Mouse (Mus musculus) brain, adult 2 months (tissue): Measurements from ENCODE around the gene Hivep2.

Source experiments
- DNase-seq: peaks from one replicate; pipeline ENCODE4 v3.0.0; 2011; ENCODE audit warnings: low read depth, low spot score

Gene Hivep2

DNA sequence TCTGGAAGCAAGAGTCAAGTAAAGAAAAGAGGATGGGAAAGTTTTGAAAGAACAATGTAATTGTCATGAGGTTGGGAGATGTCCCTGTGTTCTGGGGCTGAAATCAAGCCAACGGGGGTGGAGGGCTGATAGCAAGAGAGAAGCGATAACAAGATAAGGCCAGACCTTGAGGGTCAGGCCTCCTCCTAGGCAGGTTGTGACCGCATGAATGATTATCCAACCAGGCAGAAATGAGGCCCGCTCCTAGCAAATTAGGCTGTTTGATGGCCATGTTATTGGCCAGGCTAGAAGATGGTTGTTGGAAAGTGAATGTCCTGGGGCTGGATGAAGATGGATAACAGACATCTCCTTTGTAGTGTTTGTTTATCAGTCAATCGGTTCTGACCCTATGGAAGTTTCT lies 5.4 kb downstream of the Hivep2 start:
- no peak for DNase-seq

DNA sequence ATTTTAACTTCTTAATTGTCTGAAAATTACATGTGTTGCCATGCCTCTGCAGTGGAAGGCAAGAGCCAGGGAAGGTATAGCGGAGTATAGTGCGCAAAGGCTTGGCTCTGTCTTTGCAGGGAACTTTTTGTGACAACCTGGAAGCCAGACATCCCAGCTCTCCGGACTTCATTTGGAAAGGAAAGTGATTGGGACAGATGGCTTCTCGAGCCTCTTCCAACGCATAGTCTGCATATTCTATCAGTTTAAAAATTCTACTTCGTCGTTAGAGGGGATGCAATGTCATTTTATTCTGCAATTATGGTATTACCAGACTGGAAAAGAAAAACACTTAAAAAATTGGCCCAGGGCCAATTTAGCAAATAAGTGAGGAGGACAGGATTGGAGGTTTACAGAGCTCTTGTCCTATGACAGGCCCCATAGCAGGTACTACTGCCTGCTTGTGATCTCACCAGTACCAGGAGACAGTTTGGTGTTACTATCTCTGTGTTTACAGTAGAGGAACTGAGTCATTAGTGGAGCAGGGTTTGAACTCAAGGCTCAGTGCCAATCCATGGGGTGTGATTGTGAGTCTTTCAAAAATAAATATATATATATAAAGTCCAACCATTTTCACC lies 7.8 kb downstream of the Hivep2 start:
- DNase-seq, result peak; percentile 81

DNA sequence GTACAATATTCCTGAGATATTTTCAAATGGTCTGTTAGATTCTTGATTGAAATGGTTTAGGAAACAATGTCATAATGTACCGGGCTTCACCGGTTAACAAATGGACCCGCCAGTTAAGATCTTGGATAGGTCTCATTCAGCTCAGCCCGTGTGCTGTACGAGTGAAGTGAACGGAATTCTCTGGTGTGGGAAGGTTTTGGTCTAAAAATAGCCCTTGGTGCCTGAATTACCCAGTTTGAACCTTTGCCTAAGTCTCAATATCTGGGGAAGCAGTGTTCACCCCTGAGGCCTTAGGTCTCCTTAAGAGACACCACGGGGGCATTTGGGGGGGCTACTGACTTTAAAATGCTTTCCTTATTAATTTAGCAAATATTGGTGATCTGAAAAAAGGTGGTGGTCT lies 8.6 kb downstream of the Hivep2 start:
- DNase-seq, result no peak

DNA sequence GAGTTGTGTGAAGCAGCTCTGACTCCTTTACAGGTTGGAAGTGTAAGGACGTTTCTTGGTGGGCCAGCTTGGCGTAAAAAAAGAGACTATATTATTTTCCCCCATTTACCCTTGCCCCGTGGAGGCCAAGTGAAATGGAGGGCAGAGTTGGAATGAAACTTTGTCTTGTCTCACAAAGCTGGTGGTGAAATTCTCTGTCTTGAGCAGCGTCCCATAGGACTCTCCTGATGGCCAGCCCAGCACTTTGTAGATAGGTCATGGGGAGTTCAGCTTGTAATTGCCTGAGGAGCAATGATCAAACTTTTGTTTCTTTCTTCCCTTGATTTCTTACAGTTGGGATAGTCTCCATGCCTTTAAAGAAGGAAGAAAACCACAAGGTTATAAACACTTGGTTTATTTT lies 10.0 kb downstream of the Hivep2 start:
- DNase-seq, result no peak

DNA sequence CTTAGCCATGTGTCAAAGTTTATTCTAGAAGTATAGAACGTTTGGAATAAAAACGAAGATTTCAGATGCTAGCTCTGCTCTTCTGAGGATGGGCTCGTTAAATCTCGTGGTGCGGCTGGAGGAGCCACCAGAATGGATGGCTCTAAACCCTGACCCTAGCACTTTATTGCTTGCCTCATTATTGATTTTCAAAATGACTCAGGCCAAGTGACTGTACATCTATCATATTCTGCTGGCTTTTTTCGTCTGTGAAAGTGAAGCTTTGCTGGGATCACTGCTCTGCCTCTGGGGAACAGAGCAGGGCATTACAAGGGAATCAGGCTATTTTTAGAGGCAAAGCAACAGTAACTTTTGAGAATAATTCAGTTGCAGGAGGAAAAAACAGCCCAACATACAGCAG lies 10.4 kb downstream of the Hivep2 start:
- DNase-seq, result no peak

DNA sequence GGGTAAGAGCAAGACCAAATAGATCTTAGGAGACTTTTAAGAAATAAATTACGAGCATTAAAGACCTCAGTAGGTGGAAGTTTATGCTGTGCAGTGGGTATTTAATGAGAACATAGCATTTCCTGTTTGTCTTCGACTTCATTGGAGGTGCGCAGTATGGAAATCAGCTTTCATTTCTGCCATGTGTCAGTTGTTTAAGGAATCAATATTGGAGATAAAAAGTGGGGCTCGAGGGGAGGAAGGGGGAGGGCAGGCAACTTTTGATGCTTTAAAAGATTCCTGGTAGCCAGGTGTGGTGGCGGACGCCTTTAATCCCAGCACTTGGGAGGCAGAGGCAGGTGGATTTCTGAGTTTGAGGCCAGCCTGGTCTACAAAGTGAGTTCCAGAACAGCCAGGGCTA lies 16.4 kb downstream of the Hivep2 start:
- no peak for DNase-seq

DNA sequence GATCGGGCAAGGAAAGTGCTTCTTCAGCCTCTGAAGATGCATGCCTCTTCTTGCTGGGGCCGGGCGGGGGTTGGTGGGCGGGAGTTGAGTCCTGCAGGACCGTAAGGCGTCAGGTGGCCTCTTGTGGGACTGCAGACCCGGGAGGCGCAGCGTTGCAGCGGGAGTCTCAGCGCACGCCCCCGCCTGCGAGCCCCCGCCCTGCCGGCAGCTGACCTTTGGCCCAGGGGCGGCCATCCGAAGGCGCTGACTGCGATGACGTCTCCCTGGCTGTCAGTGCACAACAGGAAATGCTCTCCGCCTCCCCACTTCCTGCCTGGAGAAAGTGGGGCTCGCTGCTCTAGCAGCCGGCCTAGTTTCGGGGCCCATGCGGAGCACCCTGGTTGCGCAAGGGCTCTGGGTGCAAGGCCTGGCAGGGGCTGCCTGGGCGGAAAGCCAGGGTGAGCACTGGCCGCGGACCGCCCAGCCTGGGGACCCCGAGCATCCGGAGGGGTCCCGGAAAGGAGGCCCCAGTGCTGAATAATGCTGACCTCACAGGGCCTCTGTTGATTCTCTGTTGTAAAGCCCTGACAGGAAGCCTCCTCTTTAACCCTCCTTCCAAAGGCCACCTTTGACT lies 17.0 kb downstream of the Hivep2 start:
- DNase-seq, result peak; percentile 91

DNA sequence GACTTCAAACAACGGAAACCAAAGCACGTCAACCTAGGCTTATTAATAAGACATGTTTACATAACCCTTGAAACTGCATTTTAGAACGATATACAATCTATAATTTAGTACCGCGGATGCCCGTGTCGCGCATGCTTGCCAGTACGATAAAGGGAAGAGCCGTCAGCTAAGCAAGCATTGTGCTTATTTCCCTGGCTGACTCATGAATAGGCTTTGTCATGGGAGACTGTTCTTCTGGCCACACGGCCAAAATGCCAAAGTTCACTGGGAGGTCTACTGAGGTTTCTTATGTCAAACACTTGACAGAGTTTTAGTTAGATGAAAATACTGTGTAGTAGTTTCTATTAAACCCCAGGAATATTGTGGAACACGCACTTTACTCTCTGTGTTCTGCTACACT lies 17.8 kb downstream of the Hivep2 start:
- DNase-seq, result peak; percentile 51

DNA sequence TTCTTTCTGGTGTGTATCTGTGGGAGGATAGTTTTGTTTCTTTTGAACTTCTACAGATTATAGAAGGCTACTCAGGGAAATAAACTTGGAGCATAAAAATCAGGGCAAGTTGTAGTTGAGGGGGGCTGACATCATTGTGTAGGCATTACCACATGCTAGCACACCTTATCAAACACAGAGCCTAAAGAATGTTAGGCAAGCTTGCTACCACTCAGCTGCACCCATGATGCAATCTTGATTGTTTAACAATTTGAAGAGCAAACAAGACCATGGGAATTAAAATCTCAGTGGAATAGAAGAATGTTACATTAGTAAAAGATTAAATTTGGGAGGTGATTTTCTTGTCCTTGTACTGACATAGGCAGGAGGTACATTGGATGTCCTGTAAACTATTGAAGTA lies 18.4 kb downstream of the Hivep2 start:
- no peak for DNase-seq

DNA sequence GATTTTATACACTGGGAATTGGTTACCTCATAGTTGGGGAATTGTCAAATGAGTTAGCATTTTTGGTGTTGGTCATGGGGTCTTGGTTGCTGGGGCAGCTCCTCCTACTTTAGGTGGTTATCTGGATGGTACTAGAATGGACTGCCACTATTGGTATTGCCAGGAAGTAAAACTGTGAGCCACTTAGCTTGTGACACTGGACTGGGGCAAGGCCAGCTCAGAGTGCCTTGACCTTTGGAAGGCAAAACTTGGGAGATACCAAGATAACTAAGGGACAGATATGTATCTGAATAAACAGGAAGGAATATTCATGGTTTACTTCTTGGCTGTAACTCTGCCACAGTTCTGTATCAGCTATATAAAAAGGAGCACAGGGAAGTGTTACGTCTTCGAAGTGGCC lies 20.7 kb downstream of the Hivep2 start:
- no peak for DNase-seq

DNA sequence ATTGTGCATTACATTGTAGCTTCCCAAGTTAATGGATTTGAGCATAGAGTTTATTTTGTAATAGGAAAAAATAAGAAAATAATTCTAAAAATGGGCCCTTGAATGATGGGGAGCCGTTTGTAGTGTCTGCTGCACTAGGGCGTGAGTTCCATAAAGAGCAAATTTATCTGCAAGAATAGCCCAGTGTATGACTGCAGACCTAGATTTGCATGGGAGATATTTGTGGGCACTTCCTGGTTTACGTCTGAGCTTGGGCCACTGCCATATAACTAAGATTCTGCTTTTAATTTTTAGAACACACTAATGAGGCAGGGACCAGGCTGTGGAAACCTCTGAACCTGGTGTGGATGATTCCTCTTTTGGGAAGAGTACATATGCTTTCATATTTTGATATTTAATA lies 21.5 kb downstream of the Hivep2 start:
- no peak for DNase-seq

DNA sequence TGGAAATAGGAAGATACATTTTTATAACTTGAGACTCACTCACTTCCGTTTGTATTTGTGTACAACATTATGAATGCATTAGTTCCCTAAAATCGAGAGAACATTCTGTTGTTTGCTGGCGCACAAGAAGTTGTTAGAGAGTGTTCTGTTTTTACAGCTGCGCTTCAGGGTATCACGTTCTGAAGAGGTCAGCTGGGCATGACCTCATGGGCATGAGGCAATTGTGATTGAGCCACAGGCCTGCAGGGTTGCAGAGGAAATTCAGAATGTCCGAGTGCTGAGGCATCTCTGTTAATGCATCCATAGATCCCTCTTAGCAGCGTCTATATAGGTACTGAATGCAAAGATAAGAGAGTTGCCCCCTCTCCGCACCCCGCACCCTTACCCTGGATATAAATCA lies 22.4 kb downstream of the Hivep2 start:
- peak; percentile 58 for DNase-seq

DNA sequence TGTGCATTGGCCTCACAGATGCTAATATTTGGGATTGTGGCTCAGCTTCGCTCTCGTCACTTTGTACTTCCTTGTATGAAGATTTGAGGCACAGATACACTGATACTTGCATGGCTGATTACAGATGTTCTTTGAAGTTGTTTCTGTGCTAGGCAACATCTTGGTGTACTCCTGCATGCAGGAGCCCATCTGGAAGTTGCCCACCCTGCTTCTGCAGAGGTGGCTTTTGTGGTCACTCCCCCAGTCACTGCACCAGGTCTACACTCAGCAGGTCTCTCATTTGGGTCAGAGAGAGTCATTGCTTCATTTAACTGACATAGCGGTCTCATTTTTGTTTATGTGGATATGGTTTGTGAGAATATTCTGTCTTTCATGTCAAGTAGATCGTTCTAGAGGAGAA lies 22.9 kb downstream of the Hivep2 start:
- DNase-seq, result no peak

DNA sequence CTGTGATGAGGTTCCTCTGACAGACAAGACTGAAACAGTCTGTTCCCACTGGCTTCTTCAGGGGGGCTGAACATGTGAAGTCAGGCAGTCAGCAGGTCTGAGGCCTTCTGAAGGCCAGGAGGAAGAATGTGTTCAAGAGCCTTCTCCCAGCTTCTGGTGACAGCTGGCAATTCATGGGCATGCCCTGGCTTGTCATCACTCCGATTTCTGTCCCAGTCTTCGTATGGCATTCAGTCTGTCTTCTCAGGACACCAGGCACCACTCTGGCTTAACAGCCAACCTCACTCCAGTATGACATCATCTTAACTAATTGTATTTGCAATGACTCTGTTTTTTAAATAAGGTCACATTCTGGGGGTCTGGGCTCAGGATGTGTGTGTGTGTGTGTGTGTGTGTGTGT lies 25.0 kb downstream of the Hivep2 start:
- DNase-seq, result peak; percentile 45

DNA sequence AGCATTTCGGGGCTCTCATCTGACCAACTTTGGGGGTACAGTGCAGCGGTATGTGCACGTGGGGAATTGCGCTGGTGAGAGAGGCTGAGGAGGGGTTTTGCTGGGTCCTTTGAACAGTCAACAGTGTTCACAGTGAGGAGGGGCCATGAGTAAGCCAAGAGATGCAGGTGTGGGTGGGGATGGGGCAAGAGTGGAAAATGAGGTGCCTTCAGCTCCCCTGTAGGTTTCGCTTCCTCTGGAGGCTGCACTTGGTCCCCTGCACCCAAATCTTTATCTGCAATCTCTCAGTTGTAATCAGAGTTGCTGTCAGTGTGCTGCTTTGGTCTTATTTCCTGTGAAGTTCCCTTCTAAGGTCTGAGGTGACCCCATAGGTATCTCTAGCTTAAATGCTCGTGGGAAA lies 27.5 kb downstream of the Hivep2 start:
- no peak for DNase-seq

DNA sequence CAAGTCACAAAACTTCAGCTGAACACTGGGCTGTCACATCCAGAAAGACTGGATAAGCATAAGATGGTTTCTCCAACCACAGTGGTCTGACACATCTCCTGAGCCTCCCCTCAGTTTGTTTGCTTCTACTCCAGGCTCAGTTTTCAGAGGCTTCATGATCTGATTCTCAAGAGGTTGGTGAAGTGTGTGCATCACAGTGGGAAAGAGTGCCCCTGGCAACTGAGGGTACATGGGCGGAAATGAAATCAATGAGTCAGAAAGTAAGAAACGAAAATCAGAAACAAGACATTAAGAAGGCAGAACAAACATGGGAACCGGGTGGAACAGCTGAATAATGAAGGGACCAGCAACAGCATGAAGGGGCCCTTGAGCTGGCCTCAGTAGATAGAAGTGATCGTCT lies 31.5 kb downstream of the Hivep2 start:
- DNase-seq, result no peak

DNA sequence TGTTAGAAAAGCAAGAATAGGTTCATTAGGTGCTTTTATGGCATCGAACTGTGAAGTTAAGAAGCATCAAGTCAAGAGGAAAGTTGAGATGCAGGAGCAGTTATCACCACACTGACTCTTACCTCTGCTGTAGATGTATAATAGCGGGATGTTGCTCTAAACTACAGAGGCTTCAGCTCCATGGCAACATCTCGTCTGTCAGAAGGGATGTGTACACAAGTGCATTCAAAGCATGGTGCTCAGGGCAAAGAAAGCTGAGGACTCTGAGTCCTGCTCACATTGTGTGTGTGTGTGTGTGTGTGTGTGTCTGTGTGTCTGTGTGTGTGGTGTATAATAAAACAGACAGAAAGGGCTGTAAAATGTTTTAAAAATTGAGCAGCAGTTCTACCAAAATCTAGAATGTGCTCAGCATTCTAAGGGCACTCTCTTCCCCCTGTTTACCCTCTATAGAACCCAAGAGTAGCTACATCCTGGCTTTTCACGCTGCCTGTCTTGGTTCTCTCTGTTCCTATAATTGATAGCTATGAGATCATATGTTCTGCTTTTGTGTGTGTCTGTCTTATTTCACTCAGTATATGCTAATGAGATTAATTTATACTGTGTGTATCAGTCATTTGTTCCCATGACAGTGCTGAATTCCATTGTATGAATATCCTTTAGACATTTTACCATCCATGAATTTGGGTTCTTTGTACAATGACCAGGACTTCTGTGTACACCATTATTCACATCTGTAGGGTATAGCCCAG lies 39.1 kb downstream of the Hivep2 start:
- DNase-seq, result no peak

DNA sequence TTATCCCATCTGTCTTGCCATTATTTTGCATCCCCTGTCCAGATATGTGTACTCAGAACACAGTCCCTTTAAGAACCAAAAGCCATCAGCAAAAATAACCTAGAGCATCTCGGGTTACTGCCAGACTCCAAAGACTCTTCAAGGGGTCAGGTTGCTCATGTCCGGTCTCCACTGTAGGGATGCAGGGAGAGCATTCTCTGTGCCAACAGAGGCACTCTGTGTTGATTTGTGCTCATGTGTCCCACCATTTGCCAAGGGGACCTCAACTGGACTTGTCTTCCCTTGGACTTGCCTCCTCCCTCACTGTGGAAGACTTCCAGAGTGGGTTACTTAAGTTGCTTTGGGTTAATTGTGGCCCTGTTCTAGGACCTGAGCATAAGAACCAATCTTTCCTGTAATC lies 43.8 kb downstream of the Hivep2 start:
- peak; percentile 32 for DNase-seq

DNA sequence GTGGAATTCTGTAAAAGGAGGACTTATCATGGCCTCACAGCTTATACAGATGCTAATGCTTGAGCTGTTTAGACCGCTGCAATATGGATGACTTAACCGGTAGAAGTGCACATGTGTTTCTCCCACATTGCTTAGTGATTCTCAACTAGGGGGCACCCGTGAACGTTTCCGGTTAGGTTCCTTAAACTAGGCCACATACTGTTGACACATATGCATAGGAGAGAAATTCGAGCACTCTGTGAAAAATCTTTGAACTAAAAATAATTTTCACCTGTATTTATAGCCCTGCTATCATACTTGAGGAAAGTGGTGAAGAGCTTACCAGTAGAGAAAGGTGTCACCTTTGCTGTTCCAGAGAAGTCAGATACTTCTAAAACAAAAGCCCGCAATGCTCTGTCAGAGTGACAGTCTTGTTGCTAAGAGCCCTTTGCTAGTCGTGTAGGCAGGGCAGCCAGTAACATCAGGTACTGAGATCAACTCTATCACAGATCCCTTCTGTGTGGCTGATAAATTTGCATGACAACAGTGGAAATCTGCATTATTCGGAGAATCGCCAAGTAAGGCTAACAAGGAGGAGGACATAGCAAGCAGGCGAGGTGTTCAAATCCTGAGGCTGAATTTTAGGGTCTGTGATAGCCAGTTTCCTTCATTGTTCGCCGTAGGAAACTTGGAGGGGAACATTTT lies 50.6 kb downstream of the Hivep2 start:
- DNase-seq, result peak; percentile 52

DNA sequence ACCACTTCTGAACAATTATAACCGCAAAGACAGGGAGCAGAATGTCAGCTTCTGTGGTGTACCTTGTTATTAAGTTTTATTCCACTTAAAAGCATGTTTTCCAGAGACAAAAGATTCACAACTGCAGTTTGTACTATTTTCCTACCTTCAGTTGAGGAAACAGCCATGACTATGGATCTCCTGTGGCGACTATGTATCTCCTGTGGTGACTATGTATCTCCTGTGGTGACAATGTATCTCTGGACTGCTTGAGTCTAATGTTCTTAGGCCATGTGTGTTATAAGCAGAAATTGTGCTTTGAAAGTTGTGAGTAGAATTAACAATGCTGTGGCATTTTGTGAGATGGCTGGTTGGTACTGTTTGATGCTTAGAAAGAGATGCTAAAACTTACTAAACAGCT lies 51.5 kb downstream of the Hivep2 start:
- DNase-seq, result no peak

DNA sequence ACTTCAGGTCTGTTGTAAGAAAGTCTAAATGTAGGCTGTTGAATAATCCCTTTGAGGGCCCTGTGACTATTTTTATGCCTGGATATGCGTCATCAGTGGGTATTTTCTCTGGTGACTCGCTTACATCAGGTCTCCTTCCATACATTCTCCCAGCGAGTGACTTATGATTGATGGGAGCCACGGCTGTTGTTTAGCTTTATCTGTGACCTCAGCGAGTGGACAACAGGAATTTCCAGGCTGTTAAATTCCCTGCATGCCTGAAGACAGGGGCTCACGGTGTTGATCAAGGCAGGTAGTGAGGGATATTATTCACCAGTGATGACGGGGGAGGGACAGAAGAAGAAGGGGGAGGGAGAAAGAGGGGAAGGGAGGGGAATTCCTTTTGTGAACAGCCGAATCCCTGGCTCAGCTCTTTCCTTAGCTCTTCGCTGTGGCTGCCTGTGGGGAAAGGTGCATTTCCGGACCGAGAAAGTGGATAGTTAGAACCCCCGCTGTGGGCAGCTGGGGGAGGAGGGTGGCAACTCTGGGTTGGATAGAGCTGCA lies 52.0 kb downstream of the Hivep2 start:
- DNase-seq, result peak; percentile 82

DNA sequence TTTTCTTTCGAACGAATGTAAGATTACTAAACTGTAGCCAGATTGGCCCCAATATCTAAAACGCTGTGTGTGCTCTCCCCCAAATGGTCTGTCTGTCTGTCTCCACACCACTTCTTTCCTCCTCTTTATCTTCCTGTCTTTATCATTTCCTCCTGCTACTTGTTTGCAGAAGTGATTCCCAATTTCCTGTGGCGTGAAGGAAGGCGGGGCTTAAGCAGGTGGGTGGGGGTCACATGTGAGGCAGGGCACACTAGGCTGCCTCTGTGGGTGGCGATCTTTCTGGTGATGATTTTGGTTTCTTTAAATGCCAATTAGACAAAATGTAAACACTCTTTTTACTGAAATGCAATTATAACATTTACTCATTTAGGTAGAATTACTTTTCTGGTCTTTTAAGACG lies 52.8 kb downstream of the Hivep2 start:
- no peak for DNase-seq
